Mouse (Mus musculus) midbrain, embryonic 15.5 days (tissue): Measurements from ENCODE around the gene Opalin. TPM values are rescaled to one million over a fixed set of nuclear protein-coding genes. Genes with fewer than 3 reads are reported as not detected.

ENCODE experiments used
- ATAC-seq: fragments of 200-750 bp; cut with Nextera tagmentation; replicated peaks from 2 replicates; pipeline ENCODE4 v1.8.0; 2017; ENCODE audit warnings: moderate TSS enrichment
- H3K27ac ChIP-seq: fragments of 300-500 bp; sonication (generic); 2 replicates; pipeline ENCODE4 v1.5.1; 2015; ENCODE audit warnings: mild to moderate bottlenecking, inconsistent platforms
- H3K27me3 ChIP-seq: fragments of 300-500 bp; sonication (generic); replicated peaks from 2 replicates; pipeline ENCODE4 v1.6.1; 2015; ENCODE audit warnings: inconsistent platforms
- H3K36me3 ChIP-seq: fragments of 300-500 bp; sonication (generic); replicated peaks from 2 replicates; pipeline ENCODE4 v1.6.1; 2015; ENCODE audit warnings: inconsistent platforms
- H3K4me1 ChIP-seq: fragments of 300-500 bp; sonication (generic); 2 replicates; pipeline ENCODE4 v1.6.1; 2015; ENCODE audit warnings: inconsistent platforms
- H3K4me2 ChIP-seq: fragments of 300-500 bp; sonication (generic); 2 replicates; pipeline ENCODE4 v1.6.1; 2015; ENCODE audit warnings: inconsistent platforms, mild to moderate bottlenecking, moderate library complexity
- H3K4me3 ChIP-seq: fragments of 300-500 bp; sonication (generic); 2 replicates; pipeline ENCODE4 v1.5.1; 2015; ENCODE audit warnings: mild to moderate bottlenecking, inconsistent platforms
- H3K9ac ChIP-seq: fragments of 300-500 bp; sonication (generic); 2 replicates; pipeline ENCODE4 v1.6.1; 2015; ENCODE audit warnings: mild to moderate bottlenecking, inconsistent platforms
- H3K9me3 ChIP-seq: fragments of 300-500 bp; sonication (generic); 2 replicates; pipeline ENCODE4 v1.6.1; 2016; ENCODE audit warnings: inconsistent platforms
- WGBS: fragments of 180-500 bp; shearing (Covaris S2); methylation state at CpG from one replicate; pipeline ENCODE4 v1.1.7; 2015; ENCODE audit warnings: mixed read lengths; 5-methylcytosine and 5-hydroxymethylcytosine counted together
- polyA plus RNA-seq: library from polyadenylated mRNA; unstranded; fragments of >200 nt; fragmentation: Nextera tagmentation; extraction: Ambion mirVana; gene quantifications from 2 replicates; pipeline ENCODE4 v1.2.1, GENCODE M21; 2015

The Opalin gene
- polyA plus RNA-seq, 1 experiment from 2014 or later = not detected

DNA sequence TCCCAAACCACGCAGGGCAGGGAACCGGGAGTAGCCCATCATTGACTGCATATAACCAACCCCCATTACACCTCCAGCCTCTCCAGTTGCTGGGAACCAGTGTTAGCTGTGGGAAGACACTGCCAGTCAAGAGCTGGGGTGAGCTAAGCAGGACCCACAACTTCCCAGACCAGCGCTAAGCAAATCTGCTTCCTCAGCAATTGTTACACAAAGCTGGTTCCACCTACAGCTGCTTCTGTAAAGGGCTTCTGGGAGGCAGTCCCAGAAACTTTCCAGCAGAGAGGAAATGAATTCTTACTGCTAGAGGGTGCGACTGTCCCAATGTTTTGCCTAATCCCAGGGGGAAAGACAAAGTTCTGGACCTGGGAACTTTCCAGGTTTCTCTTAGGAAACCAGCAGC, 22.2 kb downstream of the Opalin start:
- H3K27me3 ChIP-seq = no peaks in the 10 kb centered on the region
- H3K4me3 ChIP-seq = no peak overlapping the region
- no peaks in the 10 kb centered on the region for H3K4me1 ChIP-seq
- H3K4me2 ChIP-seq = no peak overlapping the region
- ATAC-seq = no peak
- H3K36me3 ChIP-seq = no peaks in the 10 kb centered on the region
- 63% methylated on average over 4 of the region's 4 CpGs for WGBS
- H3K9me3 ChIP-seq = no peaks in the 10 kb centered on the region
- H3K27ac ChIP-seq = no peak overlapping the region
- H3K9ac ChIP-seq = no peak overlapping the region

DNA sequence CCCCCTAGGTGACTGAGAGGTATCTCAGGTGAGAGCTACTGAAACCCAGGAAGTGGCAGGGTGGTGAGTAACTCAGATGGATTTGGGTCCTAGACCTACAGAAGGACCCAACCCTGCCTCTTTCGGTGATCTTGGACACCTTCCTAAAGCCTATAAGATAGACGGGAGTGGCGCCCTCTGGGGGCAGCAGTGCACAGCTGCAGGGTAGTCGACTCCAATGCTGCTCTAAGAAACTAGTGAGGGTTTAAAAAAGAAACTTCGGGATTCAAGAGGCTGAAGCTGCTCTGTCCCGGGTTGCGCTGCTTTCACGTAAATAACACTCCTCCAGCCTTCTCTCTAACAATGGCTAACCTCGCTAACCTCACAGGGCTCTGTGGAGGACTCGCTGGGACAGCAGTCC, 23.4 kb downstream of the Opalin start:
- Histone ChIP-seq H3K4me1 (no peaks in the 10 kb centered on the region), H3K4me3 (no peak overlapping the region)

DNA sequence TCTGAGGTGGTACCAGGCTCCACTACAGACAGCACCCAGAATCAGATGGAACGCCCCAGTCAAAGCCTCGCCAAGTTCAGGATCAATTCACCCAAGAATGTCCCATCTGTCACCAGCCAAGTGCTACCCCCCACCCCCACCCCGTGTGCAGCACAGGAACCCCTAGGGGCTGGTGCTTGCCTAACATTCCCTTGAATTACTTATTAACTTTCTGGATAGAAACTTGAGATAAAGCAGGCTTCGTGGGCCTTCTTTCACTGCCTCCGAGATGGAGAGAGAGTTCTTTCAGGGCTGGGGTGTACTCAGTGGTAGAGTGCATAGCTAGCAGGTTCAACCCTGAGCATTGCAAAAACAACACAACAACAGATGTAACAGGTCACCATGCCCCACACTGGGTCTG, 24.7 kb downstream of the Opalin start:
- no peaks in the 10 kb centered on the region for H3K36me3 ChIP-seq
- 75% methylated on average over 5 of the region's 5 CpGs for WGBS
- no peak overlapping the region for H3K4me2 ChIP-seq
- no peak overlapping the region for H3K4me3 ChIP-seq
- no peak overlapping the region for H3K9ac ChIP-seq
- no peaks in the 10 kb centered on the region for H3K9me3 ChIP-seq
- H3K27me3 ChIP-seq = no peaks in the 10 kb centered on the region
- H3K27ac ChIP-seq = no peak overlapping the region
- ATAC-seq = no peak
- no peaks in the 10 kb centered on the region for H3K4me1 ChIP-seq

More for the DNA sequence above, 23.4 kb downstream of the Opalin start:
- no peaks in the 10 kb centered on the region for H3K36me3 ChIP-seq
- WGBS = 39% methylated on average over 10 of the region's 10 CpGs
- H3K4me2 ChIP-seq = no peak overlapping the region
- no peak for ATAC-seq
- no peak overlapping the region for H3K27ac ChIP-seq
- no peaks in the 10 kb centered on the region for H3K27me3 ChIP-seq
- no peaks in the 10 kb centered on the region for H3K9me3 ChIP-seq
- H3K9ac ChIP-seq = no peak overlapping the region

DNA sequence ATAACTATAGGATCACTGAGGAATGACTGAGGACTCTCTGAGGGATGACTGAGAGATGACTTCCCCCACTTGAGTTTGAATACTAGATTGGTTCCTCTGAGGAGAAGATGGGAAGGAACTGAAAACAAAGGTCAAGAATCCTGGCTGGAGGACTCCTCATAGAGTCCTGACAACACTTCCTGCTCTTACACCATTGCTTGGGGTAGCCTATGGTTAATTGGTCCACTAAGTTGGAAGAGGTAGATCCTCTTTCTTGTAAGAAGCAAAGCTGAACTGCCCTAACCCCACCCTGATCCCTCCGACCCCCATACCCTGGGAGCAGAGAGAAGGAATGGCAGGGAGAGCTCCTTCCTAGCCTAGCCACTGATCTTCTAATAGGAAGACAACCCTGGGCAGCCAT, 25.2 kb downstream of the Opalin start:
- no peaks in the 10 kb centered on the region for H3K4me1 ChIP-seq
- no peak for ATAC-seq
- 90% methylated on average over 1 of the region's 1 CpGs for WGBS
- no peaks in the 10 kb centered on the region for H3K9me3 ChIP-seq
- H3K27me3 ChIP-seq = no peaks in the 10 kb centered on the region
- H3K4me3 ChIP-seq = no peak overlapping the region
- no peak overlapping the region for H3K4me2 ChIP-seq
- no peaks in the 10 kb centered on the region for H3K36me3 ChIP-seq
- H3K9ac ChIP-seq = no peak overlapping the region
- no peak overlapping the region for H3K27ac ChIP-seq

DNA sequence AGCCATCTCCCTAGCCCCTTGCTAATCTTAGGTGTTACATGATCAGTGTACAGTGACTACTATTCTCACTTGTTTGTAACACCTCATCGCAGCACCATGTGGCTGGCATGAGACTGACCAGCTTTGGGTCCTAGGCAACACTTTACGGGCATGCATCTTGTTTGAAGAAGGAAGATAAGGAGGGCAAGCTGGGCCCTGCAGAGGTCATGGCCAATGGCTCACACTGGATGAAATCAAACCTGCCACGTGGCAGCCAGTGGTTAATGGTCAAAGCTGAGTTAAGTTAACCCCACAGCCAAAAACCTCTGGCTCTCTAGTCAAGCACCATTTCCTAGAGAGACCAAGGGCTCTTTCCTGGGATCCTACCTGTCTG, 28.7 kb downstream of the Opalin start:
- no peak for ATAC-seq
- Histone ChIP-seq H3K4me3 (no peak overlapping the region), H3K4me1 (no peaks in the 10 kb centered on the region), H3K36me3 (no peaks in the 10 kb centered on the region), H3K27me3 (no peaks in the 10 kb centered on the region), H3K9ac (no peak overlapping the region), H3K4me2 (no peak overlapping the region), H3K9me3 (no peaks in the 10 kb centered on the region), H3K27ac (no peak overlapping the region)
- WGBS = 83% methylated on average over 3 of the region's 3 CpGs

DNA sequence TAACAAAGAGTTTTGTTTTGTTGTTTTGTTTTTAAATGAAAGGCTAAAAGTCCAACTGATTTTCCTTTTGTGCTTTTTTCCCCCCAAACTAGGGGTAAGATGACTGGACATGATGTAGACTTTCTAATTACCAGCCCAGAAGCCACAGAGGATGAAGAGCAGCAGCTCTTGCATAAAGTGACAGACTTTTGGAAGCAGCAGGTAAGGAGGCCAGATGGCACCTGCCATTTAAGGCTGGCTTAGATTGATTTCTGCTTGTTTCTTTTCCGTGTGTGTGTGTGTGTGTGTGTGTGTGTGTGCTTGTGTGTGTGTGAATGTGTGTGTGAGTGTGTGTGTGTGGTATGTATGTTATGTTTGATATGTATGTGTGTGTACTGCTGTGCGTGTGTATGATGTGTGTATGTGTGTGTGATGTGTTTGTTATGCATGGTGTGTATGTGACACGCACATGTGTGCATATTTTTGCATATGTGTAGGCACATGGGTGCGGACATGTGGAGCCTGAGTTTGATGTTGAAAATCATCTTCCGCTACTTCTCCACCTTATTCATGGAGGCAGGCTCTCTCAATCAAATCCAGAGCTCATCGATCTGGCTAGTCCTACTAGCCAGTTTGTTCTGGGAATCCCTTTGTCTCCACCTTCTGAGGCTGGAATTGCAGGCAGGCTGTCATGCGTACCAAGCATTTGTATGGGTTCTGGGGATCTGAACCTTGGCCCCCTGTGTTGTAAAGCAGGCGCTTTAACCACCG, 29.3 kb downstream of the Opalin start:
- Histone ChIP-seq H3K4me3 (no peak overlapping the region), H3K9ac (no peak overlapping the region), H3K27me3 (no peaks in the 10 kb centered on the region), H3K27ac (no peak overlapping the region), H3K4me1 (no peaks in the 10 kb centered on the region), H3K4me2 (no peak overlapping the region), H3K9me3 (no peaks in the 10 kb centered on the region), H3K36me3 (no peaks in the 10 kb centered on the region)
- no peak for ATAC-seq
- WGBS = 74% methylated on average over 9 of the region's 9 CpGs

DNA sequence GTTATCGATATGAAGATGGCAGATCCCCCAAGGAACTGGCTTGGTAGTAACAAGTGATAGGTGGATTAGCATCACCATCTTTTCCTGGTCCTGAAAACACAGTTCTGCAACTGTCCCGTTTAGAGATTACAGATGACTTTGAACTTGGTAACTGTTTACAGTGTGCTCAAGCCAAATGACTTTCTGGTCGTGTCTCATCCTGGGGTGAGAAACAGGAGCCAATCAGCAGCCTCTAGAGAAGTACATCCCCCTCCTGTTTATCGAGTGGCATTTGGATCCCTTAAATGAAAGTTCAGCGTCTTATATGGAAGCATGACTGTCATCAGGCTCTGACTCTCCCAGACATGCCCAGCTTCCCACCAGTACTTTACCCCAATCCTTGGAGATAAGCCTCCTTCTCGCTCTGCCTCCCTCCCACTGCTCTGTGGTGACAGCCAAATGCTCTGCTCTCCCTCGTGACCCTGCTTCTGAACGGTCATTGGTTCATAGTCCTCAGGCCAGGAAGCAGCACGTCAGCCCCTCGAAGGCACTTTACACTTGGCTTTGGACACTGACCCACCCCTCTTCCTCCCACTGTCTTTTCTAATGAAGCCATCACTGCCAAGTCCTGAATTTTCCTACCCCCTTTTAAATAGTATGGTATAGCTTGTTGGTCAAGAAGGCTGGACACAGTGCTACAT, 31.7 kb downstream of the Opalin start:
- H3K4me1 ChIP-seq = no peaks in the 10 kb centered on the region
- no peaks in the 10 kb centered on the region for H3K9me3 ChIP-seq
- WGBS = 58% methylated on average over 10 of the region's 10 CpGs
- no peak overlapping the region for H3K4me2 ChIP-seq
- H3K27me3 ChIP-seq = no peaks in the 10 kb centered on the region
- H3K27ac ChIP-seq = no peak overlapping the region
- H3K4me3 ChIP-seq = no peak overlapping the region
- no peaks in the 10 kb centered on the region for H3K36me3 ChIP-seq
- no peak overlapping the region for H3K9ac ChIP-seq
- ATAC-seq = no peak

DNA sequence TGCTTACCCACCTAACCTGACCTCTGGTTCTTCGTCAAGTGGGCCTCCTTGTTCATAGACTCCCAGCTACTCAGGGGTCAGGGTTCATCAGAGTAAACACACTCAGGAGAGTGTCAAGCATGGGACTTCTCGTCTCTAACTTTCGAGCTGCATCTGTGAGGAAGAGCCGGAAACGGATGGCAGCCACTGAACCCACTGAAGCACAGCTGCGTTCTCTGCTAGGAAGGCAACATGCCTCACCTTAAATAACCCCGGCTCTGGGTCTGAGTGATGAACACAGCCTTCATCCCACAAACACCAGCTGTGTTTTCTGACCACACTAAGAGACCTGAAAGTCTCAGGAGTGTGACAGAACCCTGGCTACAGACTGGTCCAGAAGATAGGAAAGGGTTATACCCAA, 37.8 kb downstream of the Opalin start:
- no peaks in the 10 kb centered on the region for H3K9me3 ChIP-seq
- no peak overlapping the region for H3K4me2 ChIP-seq
- H3K36me3 ChIP-seq = no peaks in the 10 kb centered on the region
- no peak for ATAC-seq
- no peak overlapping the region for H3K27ac ChIP-seq
- 89% methylated on average over 7 of the region's 7 CpGs for WGBS
- no peak overlapping the region for H3K9ac ChIP-seq
- H3K4me3 ChIP-seq = no peak overlapping the region
- no peaks in the 10 kb centered on the region for H3K27me3 ChIP-seq
- no peaks in the 10 kb centered on the region for H3K4me1 ChIP-seq

DNA sequence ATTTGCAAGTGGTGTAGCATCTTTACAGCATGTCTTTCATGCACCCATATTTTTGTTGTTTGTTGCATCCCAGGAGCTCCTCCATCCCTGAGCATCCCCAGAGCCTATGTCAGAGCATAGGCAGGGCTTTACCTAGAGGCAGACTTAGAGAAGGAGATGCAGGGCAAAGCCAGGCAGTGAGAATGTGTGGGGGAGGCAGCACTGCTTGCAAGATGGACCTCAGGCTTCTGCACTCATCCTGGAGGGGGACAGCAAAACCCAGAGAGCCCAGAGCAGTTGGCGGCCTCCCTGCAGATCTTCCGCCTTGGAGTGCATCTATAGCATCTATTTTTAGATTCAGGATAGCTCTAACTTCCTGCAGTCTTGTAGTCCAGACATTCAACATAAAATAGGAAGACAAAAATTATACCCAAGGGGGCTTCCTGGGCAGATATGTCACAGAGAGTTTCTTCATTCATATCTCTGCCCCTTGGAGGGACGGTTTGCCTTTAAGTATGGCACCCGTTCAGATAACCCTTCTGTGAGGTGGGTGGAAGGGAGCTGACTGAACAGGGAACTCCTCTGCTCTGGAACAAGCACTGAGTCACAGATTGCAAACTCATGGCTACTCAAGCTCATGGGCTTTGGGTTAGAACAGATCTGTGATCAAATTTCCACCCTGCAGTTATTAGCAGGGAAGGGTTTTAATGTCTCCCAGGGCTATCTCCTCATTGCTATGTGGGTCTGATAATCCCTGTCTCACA, 40.9 kb downstream of the Opalin start:
- Histone ChIP-seq H3K36me3 (no peaks in the 10 kb centered on the region), H3K4me2 (no peak overlapping the region), H3K27ac (no peak overlapping the region), H3K4me1 (no peaks in the 10 kb centered on the region), H3K4me3 (no peak overlapping the region), H3K27me3 (no peaks in the 10 kb centered on the region), H3K9ac (no peak overlapping the region), H3K9me3 (no peaks in the 10 kb centered on the region)
- no peak for ATAC-seq
- 82% methylated on average over 4 of the region's 4 CpGs for WGBS

DNA sequence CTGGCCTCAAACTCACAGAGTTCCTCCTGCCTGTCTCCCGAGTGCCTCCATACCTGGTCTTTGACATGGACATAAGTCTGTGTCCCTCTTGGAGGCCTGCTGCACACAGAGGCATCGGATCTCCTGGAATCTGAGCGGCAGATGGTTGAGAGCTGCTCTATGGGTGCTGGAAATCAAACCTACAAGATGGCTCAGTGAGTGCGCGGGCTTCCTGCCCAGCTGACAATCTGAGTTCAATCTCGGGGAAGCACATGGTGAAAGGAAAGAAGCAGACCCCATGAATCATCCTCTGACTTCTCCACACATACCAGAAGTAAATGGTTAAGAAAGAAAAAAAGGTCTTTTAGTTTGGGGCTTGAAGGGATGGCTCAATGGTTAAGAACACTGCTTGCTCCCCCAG, 45.0 kb downstream of the Opalin start:
- H3K9me3 ChIP-seq = no peaks in the 10 kb centered on the region
- no peak overlapping the region for H3K4me2 ChIP-seq
- H3K27ac ChIP-seq = no peak overlapping the region
- H3K4me1 ChIP-seq = no peaks in the 10 kb centered on the region
- no peak overlapping the region for H3K4me3 ChIP-seq
- WGBS = 86% methylated on average over 6 of the region's 6 CpGs
- no peaks in the 10 kb centered on the region for H3K27me3 ChIP-seq
- H3K36me3 ChIP-seq = no peaks in the 10 kb centered on the region
- no peak for ATAC-seq
- H3K9ac ChIP-seq = no peak overlapping the region

DNA sequence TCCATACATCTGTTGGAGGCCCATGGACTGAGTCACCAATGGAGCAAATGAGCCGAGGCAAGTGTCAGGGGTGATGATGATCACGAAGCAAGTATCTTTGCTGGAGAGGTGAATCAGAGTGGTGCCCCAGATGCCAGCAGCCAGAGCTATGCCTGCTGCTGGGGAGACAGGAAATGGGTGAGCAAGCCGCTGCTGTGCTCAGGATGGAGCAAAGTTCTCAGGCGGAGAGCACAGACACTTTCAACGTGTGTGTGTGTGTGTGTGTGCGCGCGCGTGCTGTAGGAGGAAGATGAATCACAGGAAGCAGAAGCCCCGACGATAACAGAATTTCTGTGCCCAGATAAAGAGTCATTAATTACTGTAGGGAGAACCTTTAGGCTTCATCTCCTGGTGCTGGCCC, 45.9 kb downstream of the Opalin start:
- 87% methylated on average over 11 of the region's 11 CpGs for WGBS

DNA sequence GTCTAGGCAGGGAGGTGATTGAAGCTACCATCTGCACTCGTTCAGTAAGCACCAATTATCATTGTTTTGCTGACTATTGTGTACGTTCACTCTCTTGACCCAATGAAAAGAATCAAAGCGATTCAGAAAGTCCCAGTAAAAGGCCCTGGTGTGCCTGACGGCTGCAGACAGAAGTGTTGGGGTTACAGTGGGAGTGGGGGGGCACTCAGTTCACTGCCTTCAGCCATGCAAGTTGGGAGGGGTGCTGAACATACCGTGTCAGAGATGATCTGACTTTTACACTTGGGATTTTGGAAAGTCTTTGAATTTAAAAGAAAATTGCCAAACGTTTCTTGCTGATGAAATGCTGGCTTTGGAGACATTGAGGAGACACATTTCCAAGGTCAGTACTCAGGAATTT, 46.8 kb downstream of the Opalin start:
- Histone ChIP-seq H3K9me3 (no peaks in the 10 kb centered on the region), H3K36me3 (no peaks in the 10 kb centered on the region), H3K4me2 (no peak overlapping the region), H3K9ac (no peak overlapping the region), H3K4me1 (no peaks in the 10 kb centered on the region), H3K27me3 (no peaks in the 10 kb centered on the region), H3K27ac (no peak overlapping the region), H3K4me3 (no peak overlapping the region)
- 40% methylated on average over 6 of the region's 6 CpGs for WGBS
- no peak for ATAC-seq

More for the DNA sequence above, 45.9 kb downstream of the Opalin start:
- H3K36me3 ChIP-seq = no peaks in the 10 kb centered on the region
- H3K4me1 ChIP-seq = no peaks in the 10 kb centered on the region
- H3K4me3 ChIP-seq = no peak overlapping the region
- no peaks in the 10 kb centered on the region for H3K27me3 ChIP-seq
- H3K4me2 ChIP-seq = no peak overlapping the region
- H3K9ac ChIP-seq = no peak overlapping the region
- no peak overlapping the region for H3K27ac ChIP-seq
- ATAC-seq = no peak
- no peaks in the 10 kb centered on the region for H3K9me3 ChIP-seq
